In genomic region chr3:104138953-104139450, GRCm38 (mm10) we compare ENCODE assay signal across 29 mouse cellular contexts.
DNase-seq lines count a peak whose midpoint lies in the region; ATAC-seq lines count a peak whose summit lies in the region.
"Had no signal": no experiment of that assay in that cellular context is flagged by ENCODE, and none has a peak within 500 bp of the region (broad histone marks: within the 10 kb centered on the region; RNA-seq: fewer than 3 reads in every experiment).

No protein-coding gene starts in this region.

- peak; percentile 46 for DNase-seq in forebrain, embryonic 11.5 days (ENCODE audit: low spot score)
- DNase-seq in forebrain, embryonic 10.5 days (ENCODE audit: extremely low spot score, low spot score), result no peak
- no peak for DNase-seq in hindbrain, embryonic 14.5 days (ENCODE audit: low spot score)
- no peak for DNase-seq in limb, embryonic 11.5 days (ENCODE audit: low spot score)
- DNase-seq in limb, embryonic 10.5 days (ENCODE audit: low spot score), result no peak
- DNase-seq in 3134 (ENCODE audit: extremely low read depth, insufficient read length, low spot score), result peak; percentile 3
- no peak for DNase-seq in ovary, postnatal 14 days (ENCODE audit: low spot score)
- DNase-seq: adrenal gland, postnatal 14 days; cerebellum, adult 11-12 months; cerebellum, adult 9-11 months; embryo, embryonic 11 days; gastrocnemius, postnatal 14 days; heart, postnatal 36 days; kidney, adult 18-20 months; kidney, postnatal 4 days; lung, adult 2 months; lung, postnatal 10 days; midbrain, embryonic 14.5 days; retina, postnatal 1 day; right cerebral cortex, postnatal 14 days; thymus, adult 2 months; thymus, postnatal 36 days had no signal

- H3K9ac ChIP-seq in forebrain, embryonic 11.5 days (ENCODE audit: low read length), result no peak overlapping the region
- H3K9ac ChIP-seq in hindbrain, embryonic 14.5 days, result no peak overlapping the region
- no peak overlapping the region for H3K9ac ChIP-seq in hindbrain, embryonic 12.5 days
- H3K9ac ChIP-seq in limb, embryonic 11.5 days (ENCODE audit: low read length), result no peak overlapping the region
- H3K9ac ChIP-seq: heart, embryonic 12.5 days; limb, embryonic 15.5 days had no signal

- H3K9me3 ChIP-seq in forebrain, embryonic 11.5 days (ENCODE audit: control insufficient read depth, low read length), result no peaks in the 10 kb centered on the region
- no peaks in the 10 kb centered on the region for H3K9me3 ChIP-seq in forebrain, embryonic 10.5 days
- H3K9me3 ChIP-seq in hindbrain, embryonic 14.5 days (ENCODE audit: control insufficient read depth, low read length), result no peaks in the 10 kb centered on the region
- no peaks in the 10 kb centered on the region for H3K9me3 ChIP-seq in hindbrain, embryonic 12.5 days (replicated peaks)
- H3K9me3 ChIP-seq in limb, embryonic 11.5 days (ENCODE audit: control insufficient read depth, low read length), result no peaks in the 10 kb centered on the region
- H3K9me3 ChIP-seq in limb, embryonic 10.5 days (replicated peaks), result no peaks in the 10 kb centered on the region
- H3K9me3 ChIP-seq: heart, embryonic 12.5 days; limb, embryonic 15.5 days had no signal

- no peak overlapping the region for H3K4me2 ChIP-seq in forebrain, embryonic 11.5 days (ENCODE audit: low read depth, low read length, severe bottlenecking)
- no peak overlapping the region for H3K4me2 ChIP-seq in hindbrain, embryonic 14.5 days (replicated peaks)
- no peak overlapping the region for H3K4me2 ChIP-seq in hindbrain, embryonic 12.5 days (replicated peaks)
- H3K4me2 ChIP-seq in limb, embryonic 11.5 days (ENCODE audit: low read depth, severe bottlenecking), result no peak overlapping the region
- H3K4me2 ChIP-seq: heart, embryonic 12.5 days; limb, embryonic 15.5 days had no signal

- H3K4me3 ChIP-seq in forebrain, embryonic 11.5 days (ENCODE audit: low read depth, low read length), result no peak overlapping the region
- no peak overlapping the region for H3K4me3 ChIP-seq in forebrain, embryonic 10.5 days
- H3K4me3 ChIP-seq in hindbrain, embryonic 14.5 days (replicated peaks; ENCODE audit: low read length), result no peak overlapping the region
- no peak overlapping the region for H3K4me3 ChIP-seq in hindbrain, embryonic 12.5 days
- H3K4me3 ChIP-seq in limb, embryonic 11.5 days (ENCODE audit: low read depth, low read length), result no peak overlapping the region
- H3K4me3 ChIP-seq in limb, embryonic 10.5 days, result no peak overlapping the region
- H3K4me3 ChIP-seq: erythroblast, embryonic 14.5 days; heart, embryonic 12.5 days; limb, embryonic 15.5 days had no signal

- no peak overlapping the region for H3K27ac ChIP-seq in forebrain, embryonic 11.5 days (ENCODE audit: low read depth, low read length)
- H3K27ac ChIP-seq in forebrain, embryonic 10.5 days, result no peak overlapping the region
- H3K27ac ChIP-seq in hindbrain, embryonic 14.5 days, result no peak overlapping the region
- no peak overlapping the region for H3K27ac ChIP-seq in hindbrain, embryonic 12.5 days
- H3K27ac ChIP-seq in limb, embryonic 11.5 days (replicated peaks; ENCODE audit: low read depth, low read length), result no peak overlapping the region
- no peak overlapping the region for H3K27ac ChIP-seq in limb, embryonic 10.5 days
- H3K27ac ChIP-seq: kidney, postnatal 0 days; limb, embryonic 15.5 days; macrophage had no signal

- ATAC-seq in forebrain, embryonic 11.5 days (replicated peaks; ENCODE audit: low FRiP score), result no peak
- peak; percentile 48; the same call in 1 of the 2 replicates for ATAC-seq in hindbrain, embryonic 14.5 days (ENCODE audit: low FRiP score)
- no peak for ATAC-seq in hindbrain, embryonic 12.5 days (ENCODE audit: low FRiP score)
- peak; percentile 44; the same call in 1 of the 2 replicates for ATAC-seq in limb, embryonic 11.5 days (ENCODE audit: insufficient number of reproducible peaks, low FRiP score, low TSS enrichment, low read depth)
- ATAC-seq: forebrain, embryonic 14.5 days had no signal

- 89% methylated on average over 4 of the region's 4 CpGs for WGBS in forebrain, embryonic 11.5 days
- WGBS in forebrain, embryonic 10.5 days, result 87% methylated on average over 4 of the region's 4 CpGs
- 90% methylated on average over 4 of the region's 4 CpGs for WGBS in hindbrain, embryonic 14.5 days
- WGBS in hindbrain, embryonic 12.5 days, result 86% methylated on average over 4 of the region's 4 CpGs
- 83% methylated on average over 4 of the region's 4 CpGs for WGBS in limb, embryonic 11.5 days
- 93% methylated on average over 4 of the region's 4 CpGs for WGBS in limb, embryonic 10.5 days

- H3K27me3 ChIP-seq in forebrain, embryonic 11.5 days (ENCODE audit: control insufficient read depth, insufficient read depth, low read length), result no peaks in the 10 kb centered on the region
- H3K27me3 ChIP-seq in forebrain, embryonic 10.5 days (ENCODE audit: poor library complexity, severe bottlenecking), result no peaks in the 10 kb centered on the region
- H3K27me3 ChIP-seq in hindbrain, embryonic 14.5 days (ENCODE audit: control insufficient read depth, insufficient read depth, low read length), result no peaks in the 10 kb centered on the region
- H3K27me3 ChIP-seq in hindbrain, embryonic 12.5 days, result no peaks in the 10 kb centered on the region
- H3K27me3 ChIP-seq in limb, embryonic 11.5 days (ENCODE audit: control insufficient read depth, insufficient read depth, low read length), result no peaks in the 10 kb centered on the region
- no peaks in the 10 kb centered on the region for H3K27me3 ChIP-seq in limb, embryonic 10.5 days (ENCODE audit: low read depth, poor library complexity, severe bottlenecking)
- H3K27me3 ChIP-seq: heart, embryonic 12.5 days; limb, embryonic 15.5 days had no signal

- H3K4me1 ChIP-seq in forebrain, embryonic 11.5 days (replicated peaks; ENCODE audit: control insufficient read depth, insufficient read depth, low read length), result no peaks in the 10 kb centered on the region
- H3K4me1 ChIP-seq in forebrain, embryonic 10.5 days, result no peaks in the 10 kb centered on the region
- no peaks in the 10 kb centered on the region for H3K4me1 ChIP-seq in hindbrain, embryonic 14.5 days (replicated peaks; ENCODE audit: control insufficient read depth, insufficient read depth, low read length)
- H3K4me1 ChIP-seq in hindbrain, embryonic 12.5 days, result no peaks in the 10 kb centered on the region; the same call in 1 of the 2 replicates
- H3K4me1 ChIP-seq in limb, embryonic 11.5 days (ENCODE audit: control insufficient read depth, insufficient read depth, low read length), result no peaks in the 10 kb centered on the region
- H3K4me1 ChIP-seq in limb, embryonic 10.5 days, result 0 out of 2 replicates have a peak, but pooled peaks cover 3% of the 10 kb centered on the region
- H3K4me1 ChIP-seq: limb, embryonic 15.5 days had no signal

- H3K36me3 ChIP-seq in forebrain, embryonic 11.5 days (ENCODE audit: control insufficient read depth, insufficient read depth, low read length), result no peaks in the 10 kb centered on the region
- H3K36me3 ChIP-seq in forebrain, embryonic 10.5 days (replicated peaks), result no peaks in the 10 kb centered on the region
- no peaks in the 10 kb centered on the region for H3K36me3 ChIP-seq in hindbrain, embryonic 14.5 days (replicated peaks; ENCODE audit: control insufficient read depth, insufficient read depth)
- H3K36me3 ChIP-seq in hindbrain, embryonic 12.5 days, result no peaks in the 10 kb centered on the region
- no peaks in the 10 kb centered on the region for H3K36me3 ChIP-seq in limb, embryonic 11.5 days (ENCODE audit: control insufficient read depth, insufficient read depth, low read length)
- no peaks in the 10 kb centered on the region for H3K36me3 ChIP-seq in limb, embryonic 10.5 days
- H3K36me3 ChIP-seq: heart, embryonic 12.5 days; limb, embryonic 15.5 days had no signal

Comparison
In these comparisons a context has a peak if more than half of its experiments do, and no peak if none do; other contexts are left out.
1. ATAC-seq: peak in hindbrain, embryonic 14.5 days (single experiment) and limb, embryonic 11.5 days (single experiment); none in forebrain, embryonic 11.5 days (single experiment) and hindbrain, embryonic 12.5 days (single experiment).
2. DNase-seq: peak in forebrain, embryonic 11.5 days (single experiment) and 3134 (single experiment); none in forebrain, embryonic 10.5 days (single experiment), hindbrain, embryonic 14.5 days (single experiment), limb, embryonic 11.5 days (single experiment), limb, embryonic 10.5 days (single experiment) and ovary, postnatal 14 days (single experiment).